In genomic region chr1:183940706-183941105, GRCm38 (mm10) we compare ENCODE assay signal across 20 mouse cellular contexts.
DNase-seq lines count a peak whose midpoint lies in the region; TF ChIP-seq lines count a peak whose summit lies in the region.
"Had no signal": no experiment of that assay in that cellular context is flagged by ENCODE, and none has a peak within 500 bp of the region (broad histone marks: within the 10 kb centered on the region; RNA-seq: fewer than 3 reads in every experiment).

No protein-coding gene starts in this region.

- no peaks in the 10 kb centered on the region for H3K36me3 ChIP-seq in limb, embryonic 10.5 days
- H3K36me3 ChIP-seq: embryonic facial prominence, embryonic 10.5 days; embryonic facial prominence, embryonic 12.5 days; forebrain, embryonic 10.5 days; forebrain, embryonic 12.5 days; G1E had no signal

- H3K4me3 ChIP-seq in embryonic fibroblast, embryonic 13.5 days (ENCODE audit: insufficient read depth, low read length), result no peak overlapping the region
- H3K4me3 ChIP-seq in limb, embryonic 10.5 days, result no peak overlapping the region
- H3K4me3 ChIP-seq: embryonic facial prominence, embryonic 10.5 days; embryonic facial prominence, embryonic 12.5 days; erythroblast, embryonic 14.5 days; forebrain, embryonic 10.5 days; forebrain, embryonic 12.5 days had no signal

- peak overlapping the region; percentile 87 for H3K27ac ChIP-seq in embryonic fibroblast, embryonic 13.5 days (ENCODE audit: insufficient read depth, low read length)
- no peak overlapping the region for H3K27ac ChIP-seq in limb, embryonic 10.5 days
- H3K27ac ChIP-seq: embryonic facial prominence, embryonic 10.5 days; embryonic facial prominence, embryonic 12.5 days; forebrain, embryonic 10.5 days; forebrain, embryonic 12.5 days had no signal

- no peaks in the 10 kb centered on the region for H3K27me3 ChIP-seq in limb, embryonic 10.5 days (ENCODE audit: low read depth, poor library complexity, severe bottlenecking)
- H3K27me3 ChIP-seq: embryonic facial prominence, embryonic 12.5 days; forebrain, embryonic 12.5 days had no signal

- no peak for TF ChIP-seq POLR2A in embryonic fibroblast, embryonic 13.5 days (IDR thresholded peaks at IDR 0.05; ENCODE audit: low read depth, low read length)

- TF ChIP-seq CTCF in embryonic fibroblast, embryonic 13.5 days (IDR thresholded peaks at IDR 0.05; ENCODE audit: borderline replicate concordance, insufficient read depth, low read length), result no peak

- DNase-seq in 3T3-L1 (ENCODE audit: low read depth, low spot score) (peak; percentile 58), NIH3T3 (ENCODE audit: low read depth) (peak; percentile 77)
- no peak for DNase-seq in ovary, postnatal 36 days (ENCODE audit: low spot score)
- DNase-seq in limb, embryonic 10.5 days (ENCODE audit: low spot score), result no peak
- DNase-seq: adrenal gland, adult 2 months; adrenal gland, postnatal 10 days; adrenal gland, postnatal 25 days; B cell, adult 2 months; cerebellum, adult 11-12 months; cerebellum, adult 2 months; cerebellum, adult 9-10 months; cerebellum, postnatal 10 days; cerebellum, postnatal 25 days had no signal

- WGBS in limb, embryonic 10.5 days, result 88% methylated on average over 2 of the region's 2 CpGs

- H3K9me3 ChIP-seq in limb, embryonic 10.5 days (replicated peaks), result no peaks in the 10 kb centered on the region
- H3K9me3 ChIP-seq: embryonic facial prominence, embryonic 10.5 days; embryonic facial prominence, embryonic 12.5 days; forebrain, embryonic 10.5 days; forebrain, embryonic 12.5 days had no signal

- H3K4me1 ChIP-seq in embryonic fibroblast, embryonic 13.5 days (ENCODE audit: control insufficient read depth, insufficient read depth, low read length), result peaks cover 18% of the 10 kb centered on the region
- peaks cover 6% of the 10 kb centered on the region for H3K4me1 ChIP-seq in limb, embryonic 10.5 days
- H3K4me1 ChIP-seq: embryonic facial prominence, embryonic 10.5 days; embryonic facial prominence, embryonic 12.5 days; forebrain, embryonic 10.5 days; forebrain, embryonic 12.5 days had no signal

Comparison
In these comparisons a context has a peak if more than half of its experiments do, and no peak if none do; other contexts are left out.
1. DNase-seq: peak in 3T3-L1 (single experiment) and NIH3T3 (single experiment); none in ovary, postnatal 36 days (single experiment) and limb, embryonic 10.5 days (single experiment).